Mouse (Mus musculus): ENCODE measurements around the gene Zfp260. TPM values are rescaled to one million over a fixed set of nuclear protein-coding genes. Genes with fewer than 3 reads are reported as not detected.
A peak's percentile ranks its signal among the peaks of the same experiment; 100 is the strongest.
"Not testable (repeated sequence)": the region's sequence is repeated elsewhere in the genome, so short reads cannot be mapped to it uniquely, and the experiment has no call there.

Zfp260 gene
- polyA plus RNA-seq, 1 experiment from 2014 or later = 116 TPM

DNA sequence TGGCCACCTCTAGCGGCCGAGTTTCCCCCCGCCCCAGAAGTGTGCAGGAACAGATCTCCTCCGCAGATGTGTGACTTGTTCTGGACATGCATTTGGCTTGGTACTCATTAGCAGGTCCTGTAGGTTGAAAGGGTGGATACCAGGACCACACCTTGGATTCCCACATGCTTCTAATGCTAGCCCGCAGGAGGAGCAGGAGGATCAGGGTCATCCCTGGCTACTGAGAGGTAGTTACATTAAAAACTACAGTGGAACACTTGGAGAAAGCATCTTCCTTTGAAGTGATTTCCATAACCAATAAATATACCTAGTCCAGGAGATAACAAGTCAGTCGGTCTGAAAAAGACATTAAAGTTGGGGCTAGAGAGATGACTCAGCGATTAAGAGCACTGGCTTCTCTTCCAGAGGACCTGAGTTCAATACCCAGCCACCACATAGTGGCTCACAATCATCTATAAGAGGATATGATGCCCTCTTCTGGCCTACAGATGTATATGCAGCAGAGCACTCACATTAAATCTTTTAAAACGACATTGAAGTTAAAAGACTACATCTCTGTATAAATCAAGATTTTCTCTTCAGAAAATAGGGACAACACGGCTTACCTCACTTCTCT, 3.5 kb upstream of the Zfp260 start:
- H3K9me3 ChIP-seq = no peaks in the 10 kb centered on the region
- peak overlapping the region; percentile 84 for H3K4me2 ChIP-seq (replicated peaks)
- 9% methylated on average over 9 of the region's 9 CpGs for WGBS
- peak overlapping the region; percentile 64 for H3K4me3 ChIP-seq
- no peak overlapping the region; the same call in 1 of the 2 replicates for H3K9ac ChIP-seq
- peaks cover 9% of the 10 kb centered on the region for H3K36me3 ChIP-seq
- peaks cover 27% of the 10 kb centered on the region for H3K4me1 ChIP-seq
- H3K27ac ChIP-seq = no peak overlapping the region
- 0 out of 2 replicates have a peak, but pooled peaks have one; percentile 2 for ATAC-seq (ENCODE audit: low FRiP score, low read depth)
- no peaks in the 10 kb centered on the region for H3K27me3 ChIP-seq (replicated peaks)

DNA sequence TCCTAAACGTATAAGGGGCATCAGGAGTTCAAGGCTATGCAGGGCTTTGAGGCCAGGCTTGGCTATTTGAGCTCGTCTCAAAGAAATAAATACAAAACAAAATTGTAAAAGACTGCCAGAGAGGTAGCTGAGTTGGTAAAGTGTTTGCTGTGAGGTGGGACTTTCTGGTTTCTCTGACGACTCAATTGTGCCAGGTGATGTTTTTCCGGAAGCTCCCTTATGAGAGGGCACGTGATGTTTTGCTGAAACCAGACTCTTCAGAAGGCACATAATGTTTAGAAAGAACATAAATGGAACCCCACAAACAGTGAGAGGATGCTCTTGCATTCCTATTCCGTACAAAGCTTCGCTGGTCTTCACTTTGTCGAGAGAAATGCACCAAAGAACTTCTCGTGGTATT, 1.9 kb upstream of the Zfp260 start:
- Histone ChIP-seq H3K4me3 (no peak overlapping the region), H3K36me3 (0 out of 2 replicates have a peak, but pooled peaks cover 5% of the 10 kb centered on the region), H3K27ac (no peak overlapping the region), H3K9ac (no peak overlapping the region), H3K27me3 (replicated peaks) (no peaks in the 10 kb centered on the region), H3K4me1 (peaks cover 27% of the 10 kb centered on the region), H3K9me3 (no peaks in the 10 kb centered on the region; the same call in 1 of the 2 replicates), H3K4me2 (replicated peaks) (no peak overlapping the region)
- ATAC-seq (ENCODE audit: low FRiP score, low read depth) = no peak
- WGBS = 83% methylated on average over 9 of the region's 9 CpGs

DNA sequence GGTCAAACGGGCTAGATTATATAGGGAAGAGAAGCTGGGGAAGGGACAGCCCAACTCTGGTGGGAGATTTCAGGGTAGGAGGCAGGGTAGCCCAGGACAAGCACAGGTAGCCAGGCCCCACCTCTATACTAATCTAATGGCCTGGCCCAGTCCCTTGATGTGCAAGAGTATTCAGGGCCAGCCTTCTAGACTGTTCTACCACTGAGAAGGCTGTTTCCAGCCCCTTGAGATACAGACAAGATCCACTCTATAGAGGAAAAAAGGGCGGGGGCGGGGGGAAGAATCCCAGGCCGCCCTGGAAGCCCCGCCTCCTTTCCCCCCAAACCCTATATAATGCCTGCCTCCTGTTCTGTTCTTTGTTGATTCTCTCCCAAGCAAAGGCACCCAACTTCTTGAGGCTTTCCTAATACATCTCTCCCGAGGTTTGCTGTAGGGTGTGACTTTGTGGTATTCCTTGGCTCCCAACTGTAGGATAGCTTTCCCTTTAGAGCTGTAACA, 610 bp upstream of the Zfp260 start:
- Histone ChIP-seq H3K4me1 (peaks cover 16% of the 10 kb centered on the region), H3K36me3 (peaks cover 15% of the 10 kb centered on the region), H3K4me2 (replicated peaks) (peak overlapping the region; percentile 67), H3K27ac (no peak overlapping the region), H3K9me3 (no peaks in the 10 kb centered on the region; the same call in 1 of the 2 replicates), H3K27me3 (replicated peaks) (no peaks in the 10 kb centered on the region), H3K4me3 (no peak overlapping the region), H3K9ac (no peak overlapping the region)
- ATAC-seq (ENCODE audit: low FRiP score, low read depth) = no peak
- 79% methylated on average over 6 of the region's 6 CpGs for WGBS

DNA sequence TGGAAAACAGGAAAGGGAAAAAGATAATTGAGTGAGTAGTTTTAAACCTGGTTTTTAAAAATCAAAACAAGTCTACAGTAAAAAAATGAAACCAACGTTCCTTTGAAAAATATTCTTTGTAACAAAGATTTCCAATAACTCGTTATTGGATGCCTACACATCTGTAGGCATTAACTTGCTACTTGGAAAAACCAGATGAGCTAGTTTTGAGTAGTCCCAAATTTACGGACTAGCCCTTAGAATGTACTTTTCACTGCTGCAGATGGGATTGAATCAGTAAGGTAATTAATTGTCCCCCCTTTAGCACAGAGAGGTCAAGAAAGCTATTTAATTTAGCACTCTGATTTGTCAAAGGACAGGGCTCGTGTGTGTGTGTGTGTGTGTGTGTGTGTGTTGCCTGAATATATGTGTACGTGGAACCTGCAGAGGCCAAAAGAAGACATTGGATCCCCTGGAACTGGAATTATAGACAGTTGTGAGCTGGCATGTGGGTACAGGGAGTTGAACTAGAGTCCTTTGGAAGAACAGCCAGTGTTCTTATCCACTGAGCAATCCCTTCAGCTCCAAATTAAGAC, 1.1 kb downstream of the Zfp260 start:
- Histone ChIP-seq H3K4me3 (peak overlapping the region; percentile 54), H3K9me3 (no peaks in the 10 kb centered on the region; the same call in 1 of the 2 replicates), H3K27me3 (replicated peaks) (no peaks in the 10 kb centered on the region), H3K27ac (no peak overlapping the region), H3K4me1 (peaks cover 10% of the 10 kb centered on the region), H3K9ac (peak overlapping the region; percentile 83), H3K4me2 (replicated peaks) (peak overlapping the region; percentile 67), H3K36me3 (peaks cover 32% of the 10 kb centered on the region)
- ATAC-seq (ENCODE audit: low FRiP score, low read depth) = no peak
- 8% methylated on average over 5 of the region's 5 CpGs for WGBS

DNA sequence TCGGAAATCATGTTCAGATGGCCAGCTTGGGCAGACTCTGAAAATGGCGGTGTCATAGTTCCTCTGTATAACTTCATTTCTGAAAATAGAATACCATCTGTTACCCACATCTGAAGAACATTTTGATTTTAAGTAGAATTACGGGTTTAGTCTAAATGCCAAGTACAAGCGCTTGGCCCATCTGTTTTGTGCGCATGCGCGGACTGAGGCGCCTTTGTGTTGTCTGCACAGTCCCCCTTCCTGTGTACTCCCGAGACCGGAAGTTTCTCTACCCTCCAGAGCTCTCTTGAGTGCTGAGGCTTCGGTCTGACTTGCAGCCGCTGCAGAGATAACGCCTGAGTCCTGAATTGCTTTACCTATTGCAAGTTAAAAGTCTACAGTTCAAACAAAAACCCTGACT, 4.7 kb downstream of the Zfp260 start:
- ATAC-seq (ENCODE audit: low FRiP score, low read depth) = no peak
- WGBS = 98% methylated on average over 13 of the region's 13 CpGs
- peaks cover 63% of the 10 kb centered on the region for H3K36me3 ChIP-seq
- no peak overlapping the region for H3K27ac ChIP-seq
- H3K4me1 ChIP-seq = peaks cover 6% of the 10 kb centered on the region
- no peak overlapping the region for H3K9ac ChIP-seq
- no peaks in the 10 kb centered on the region for H3K27me3 ChIP-seq (replicated peaks)
- peaks cover 22% of the 10 kb centered on the region for H3K9me3 ChIP-seq
- no peak overlapping the region for H3K4me3 ChIP-seq
- H3K4me2 ChIP-seq (replicated peaks) = no peak overlapping the region

DNA sequence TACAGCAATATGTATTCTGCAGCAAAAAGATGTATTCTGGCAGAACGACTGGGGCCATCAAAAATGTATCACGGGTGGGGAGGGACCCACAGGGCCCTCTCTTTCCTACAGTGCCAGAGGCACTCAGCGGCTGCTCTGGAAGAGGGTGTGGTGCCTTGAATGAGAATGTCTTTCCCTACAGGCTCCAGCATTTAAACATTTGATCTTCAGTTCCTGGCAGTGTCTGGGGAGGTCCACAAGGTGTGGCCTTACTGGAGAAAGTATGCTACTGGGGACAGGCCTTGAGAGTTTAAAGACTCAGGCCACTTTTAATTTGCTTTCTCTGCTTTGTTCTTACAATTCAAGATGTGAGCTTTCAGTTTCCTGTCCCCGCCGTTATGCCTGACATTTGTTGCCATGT, 21.5 kb downstream of the Zfp260 start:
- H3K27me3 ChIP-seq (replicated peaks) = no peaks in the 10 kb centered on the region
- 97% methylated on average over 5 of the region's 5 CpGs for WGBS
- ATAC-seq (ENCODE audit: low FRiP score, low read depth) = no peak
- no peak overlapping the region for H3K4me2 ChIP-seq (replicated peaks)
- no peak overlapping the region for H3K27ac ChIP-seq
- H3K4me3 ChIP-seq = no peak overlapping the region
- peaks cover 18% of the 10 kb centered on the region for H3K9me3 ChIP-seq
- H3K4me1 ChIP-seq = no peaks in the 10 kb centered on the region
- no peak overlapping the region for H3K9ac ChIP-seq
- H3K36me3 ChIP-seq = no peaks in the 10 kb centered on the region

DNA sequence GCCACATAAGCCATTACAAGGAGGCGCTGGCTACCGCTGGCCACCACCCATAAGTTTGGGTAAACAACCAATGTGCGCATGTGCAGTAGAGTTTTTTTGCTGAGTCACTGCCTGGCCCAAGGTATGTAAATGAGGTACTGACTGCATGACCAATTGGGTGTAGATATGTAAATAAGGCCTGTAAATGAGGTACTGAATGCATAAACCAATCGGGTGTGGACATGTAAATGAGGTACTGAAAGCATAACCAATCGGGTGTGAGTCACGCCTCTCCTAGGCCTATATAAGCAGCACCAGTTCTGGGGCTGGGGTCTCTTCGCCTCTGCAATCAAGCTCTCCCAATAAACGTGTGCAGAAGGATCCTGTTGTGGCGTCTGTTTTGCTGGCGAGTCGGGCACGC, 23.4 kb downstream of the Zfp260 start:
- H3K9ac ChIP-seq = not testable (repeated sequence)
- 94% methylated on average over 12 of the region's 12 CpGs for WGBS

DNA sequence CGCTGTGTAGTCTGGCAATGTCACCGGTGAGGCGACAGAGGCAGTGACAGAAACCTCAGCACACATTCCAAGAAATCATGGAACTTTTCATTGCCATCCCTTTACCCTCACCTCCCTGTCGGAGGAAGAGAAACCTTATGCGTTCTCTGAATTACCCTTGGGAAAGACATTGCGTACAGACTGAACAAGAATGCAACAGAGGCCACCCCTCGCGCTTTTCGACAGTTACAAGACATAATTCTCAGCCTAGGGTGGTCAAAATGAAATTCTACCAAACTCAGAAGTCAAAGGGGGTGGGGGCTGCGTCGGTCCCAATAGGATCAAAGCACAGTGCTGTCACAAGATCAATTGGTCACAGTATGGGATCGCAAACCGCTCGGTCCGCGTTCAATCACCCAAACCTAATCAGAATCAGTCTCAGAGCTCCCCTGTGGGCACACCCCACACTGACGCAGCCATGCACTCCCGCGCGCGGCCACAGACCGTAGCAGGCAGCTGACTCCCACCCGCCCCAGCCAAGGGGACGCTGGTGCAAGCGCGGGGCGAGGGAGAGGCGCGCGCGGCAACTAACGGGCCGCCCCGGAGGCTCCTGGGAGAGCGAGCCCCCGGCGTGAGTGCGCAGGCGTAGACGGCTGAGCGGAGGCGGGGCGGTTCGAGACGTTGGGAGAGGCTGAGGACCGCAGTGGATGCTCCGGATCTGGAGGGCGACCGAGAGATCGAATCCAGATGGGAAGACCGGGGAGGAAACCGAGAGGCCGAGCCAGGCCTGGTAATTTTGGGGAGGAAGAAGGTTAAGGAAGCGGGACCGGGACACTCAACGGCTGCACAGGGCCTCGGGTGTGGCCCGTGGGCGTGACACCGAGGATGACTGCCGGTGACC, 27.0 kb downstream of the Zfp260 start, which contains the start of gene Zfp382:
TSS of gene Zfp382 (plus strand) at position 635 of the 880 bp plus-strand sequence.
- H3K4me1 ChIP-seq = peaks cover 11% of the 10 kb centered on the region
- H3K27ac ChIP-seq = peak within 1 kb of the TSS; percentile 67
- 0 out of 2 replicates have a peak, but pooled peaks cover 3% of the 10 kb centered on the region for H3K9me3 ChIP-seq
- WGBS = under 1% methylated on average over 61 of the region's 61 CpGs
- H3K4me3 ChIP-seq = peak within 1 kb of the TSS; percentile 65
- H3K27me3 ChIP-seq (replicated peaks) = no peaks in the 10 kb centered on the region
- peak within 1 kb of the TSS; percentile 79 for H3K4me2 ChIP-seq (replicated peaks)
- H3K9ac ChIP-seq = peak within 1 kb of the TSS; percentile 79
- 0 out of 2 replicates have a peak, but pooled peaks cover 8% of the 10 kb centered on the region for H3K36me3 ChIP-seq
- peak; percentile 97 for ATAC-seq (ENCODE audit: low FRiP score, low read depth)

More for the DNA sequence above, 23.4 kb downstream of the Zfp260 start:
- not testable (repeated sequence) for H3K36me3 ChIP-seq; H3K27me3 ChIP-seq (replicated peaks); ATAC-seq (ENCODE audit: low FRiP score, low read depth); H3K27ac ChIP-seq; H3K4me2 ChIP-seq (replicated peaks); H3K4me3 ChIP-seq; H3K4me1 ChIP-seq
- peaks cover 18% of the 10 kb centered on the region for H3K9me3 ChIP-seq

DNA sequence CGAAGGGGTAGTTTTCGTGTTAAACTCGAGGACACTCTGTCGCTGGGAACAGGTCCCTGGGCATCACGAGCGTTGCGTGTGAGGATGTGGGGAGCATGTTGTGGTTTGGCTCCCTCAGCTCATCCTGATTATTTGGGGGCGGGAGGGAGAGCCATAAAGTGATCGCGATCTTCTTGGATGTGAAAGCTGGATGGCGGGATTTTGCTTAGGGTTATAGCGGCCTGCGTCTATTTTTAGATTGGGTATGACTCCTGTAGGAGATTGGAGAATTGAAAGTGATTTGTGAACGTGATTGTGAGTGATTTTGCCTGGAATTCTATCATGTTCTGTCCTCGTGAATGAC, 27.6 kb downstream of the Zfp260 start:
- Histone ChIP-seq H3K27me3 (replicated peaks) (no peaks in the 10 kb centered on the region), H3K36me3 (peaks cover 14% of the 10 kb centered on the region), H3K27ac (no peak overlapping the region), H3K9ac (peak overlapping the region; percentile 79), H3K4me2 (replicated peaks) (peak overlapping the region; percentile 79), H3K4me1 (peaks cover 11% of the 10 kb centered on the region), H3K4me3 (peak overlapping the region; percentile 65), H3K9me3 (0 out of 2 replicates have a peak, but pooled peaks cover 3% of the 10 kb centered on the region)
- 8% methylated on average over 15 of the region's 15 CpGs for WGBS
- no peak; the same call in 1 of the 2 replicates for ATAC-seq (ENCODE audit: low FRiP score, low read depth)

DNA sequence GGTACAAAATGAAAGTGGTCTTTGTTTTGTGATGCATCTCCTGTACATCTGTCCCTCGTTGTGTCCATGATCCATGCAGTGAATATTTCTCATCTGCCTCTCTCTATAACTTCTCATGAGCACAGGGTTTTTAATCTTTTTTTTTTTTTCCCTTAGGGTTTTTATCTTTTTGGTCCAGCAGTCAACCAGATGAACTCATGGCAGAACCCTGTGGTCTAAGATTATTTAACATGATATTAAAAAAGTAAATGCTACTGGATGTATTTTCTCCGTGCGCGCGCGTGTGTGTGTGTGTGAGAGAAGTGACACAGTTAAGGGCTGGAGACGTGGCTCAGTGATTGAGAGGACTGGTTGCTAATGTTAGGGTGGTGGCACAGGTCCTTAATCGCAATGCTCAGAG, 35.3 kb downstream of the Zfp260 start:
- Histone ChIP-seq H3K9ac (no peak overlapping the region), H3K4me3 (no peak overlapping the region), H3K27ac (no peak overlapping the region), H3K9me3 (peaks cover 16% of the 10 kb centered on the region), H3K27me3 (replicated peaks) (no peaks in the 10 kb centered on the region), H3K36me3 (peaks cover 73% of the 10 kb centered on the region), H3K4me2 (replicated peaks) (no peak overlapping the region), H3K4me1 (no peaks in the 10 kb centered on the region)
- ATAC-seq (ENCODE audit: low FRiP score, low read depth) = no peak
- 97% methylated on average over 8 of the region's 8 CpGs for WGBS

DNA sequence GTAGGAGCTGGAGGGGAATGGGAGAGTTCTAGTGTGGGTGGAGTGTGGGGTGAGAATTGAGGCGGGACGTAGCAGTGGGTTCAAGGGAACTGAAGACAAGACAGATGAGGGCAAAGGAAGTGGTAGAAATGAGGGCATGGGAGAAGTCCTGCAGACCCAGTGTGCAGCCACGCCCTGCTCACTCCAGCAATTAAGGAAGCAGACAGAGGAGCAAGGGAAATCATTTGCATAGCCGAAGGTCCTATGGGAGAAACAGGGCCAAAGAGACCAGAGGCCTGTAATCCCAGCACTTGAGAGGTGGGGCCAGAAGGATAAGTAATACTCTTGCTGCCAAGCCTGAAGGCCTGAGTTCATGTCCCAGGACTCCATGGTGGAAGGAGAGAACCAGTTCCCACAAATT, 37.8 kb downstream of the Zfp260 start:
- WGBS = 90% methylated on average over 4 of the region's 4 CpGs
- Histone ChIP-seq H3K4me2 (replicated peaks) (no peak overlapping the region), H3K4me1 (no peaks in the 10 kb centered on the region)

DNA sequence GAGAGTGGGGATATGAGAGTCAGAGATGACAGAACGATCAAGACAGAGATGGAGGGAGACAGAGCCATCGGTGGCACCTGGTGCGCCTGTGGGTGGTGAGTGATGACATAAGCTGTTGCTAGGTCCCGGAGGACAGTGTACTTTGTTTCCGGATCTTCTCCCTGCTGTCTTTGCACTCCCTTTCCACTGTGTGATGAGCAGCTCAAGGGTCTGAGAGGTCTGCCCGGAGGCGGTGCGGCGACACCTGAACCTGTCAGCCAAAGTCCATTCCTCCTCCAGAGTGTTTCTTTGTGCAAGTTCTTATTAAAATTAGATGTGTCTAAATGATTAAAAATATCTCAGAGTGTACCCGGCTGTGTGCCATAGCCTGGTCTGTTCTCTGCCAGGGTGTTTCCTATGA, 42.2 kb downstream of the Zfp260 start:
- H3K4me1 ChIP-seq = no peaks in the 10 kb centered on the region
- H3K9me3 ChIP-seq = peaks cover 16% of the 10 kb centered on the region
- no peak overlapping the region for H3K4me3 ChIP-seq
- no peak overlapping the region for H3K4me2 ChIP-seq (replicated peaks)
- ATAC-seq (ENCODE audit: low FRiP score, low read depth) = no peak
- H3K9ac ChIP-seq = no peak overlapping the region
- 94% methylated on average over 10 of the region's 10 CpGs for WGBS
- H3K27me3 ChIP-seq (replicated peaks) = no peaks in the 10 kb centered on the region
- peaks cover 69% of the 10 kb centered on the region for H3K36me3 ChIP-seq
- no peak overlapping the region for H3K27ac ChIP-seq

More for the DNA sequence above, 37.8 kb downstream of the Zfp260 start:
- H3K9me3 ChIP-seq = peaks cover 16% of the 10 kb centered on the region
- H3K4me3 ChIP-seq = no peak overlapping the region
- no peak for ATAC-seq (ENCODE audit: low FRiP score, low read depth)
- H3K27ac ChIP-seq = no peak overlapping the region
- peaks cover 77% of the 10 kb centered on the region for H3K36me3 ChIP-seq
- H3K27me3 ChIP-seq (replicated peaks) = no peaks in the 10 kb centered on the region
- no peak overlapping the region for H3K9ac ChIP-seq

Measured in neural tube, embryonic 12.5 days (tissue).